Mouse (Mus musculus) left cerebral cortex, adult 2 months (tissue): ENCODE results near the gene Srrt. TPM values are rescaled to one million over a fixed set of nuclear protein-coding genes. Genes with fewer than 3 reads are reported as not detected.
A peak's percentile ranks its signal among the peaks of the same experiment; 100 is the strongest.

ENCODE experiments used
- DNase-seq, 2 experiments: peaks; one replicate each; pipeline ENCODE4 v3.0.0; 2021 to 2022; ENCODE audit warnings: low spot score in 2 of 2, mixed read lengths in 1 of 2; ENCODE audit errors: extremely low spot score in 1 of 2
- H3K27ac ChIP-seq: fragments of 200-600 bp; 2 replicates; pipeline ENCODE4 v1.8.1; 2022
- H3K4me3 ChIP-seq: fragments of 200-600 bp; 2 replicates; pipeline ENCODE4 v1.8.1; 2022
- CTCF ChIP-seq: fragments of 200-600 bp; IDR thresholded peaks from 2 replicates; pipeline ENCODE4 v1.8.1; 2022; ENCODE audit warnings: antibody characterized with exemption, mild to moderate bottlenecking, moderate library complexity
- intact Hi-C: fragments of 180-260 bp; cut with DNase I; formaldehyde crosslinking; loops from one replicate; pipeline ENCODE4 v1.15.1; 2025
- total RNA-seq, 2 experiments: library from RNA; stranded (reverse); gene quantifications; 2 replicates each; pipeline ENCODE4 v1.2.3; 2021

The Srrt gene
- total RNA-seq, 2 experiments from 2014 or later = 202 to 221 TPM

DNA sequence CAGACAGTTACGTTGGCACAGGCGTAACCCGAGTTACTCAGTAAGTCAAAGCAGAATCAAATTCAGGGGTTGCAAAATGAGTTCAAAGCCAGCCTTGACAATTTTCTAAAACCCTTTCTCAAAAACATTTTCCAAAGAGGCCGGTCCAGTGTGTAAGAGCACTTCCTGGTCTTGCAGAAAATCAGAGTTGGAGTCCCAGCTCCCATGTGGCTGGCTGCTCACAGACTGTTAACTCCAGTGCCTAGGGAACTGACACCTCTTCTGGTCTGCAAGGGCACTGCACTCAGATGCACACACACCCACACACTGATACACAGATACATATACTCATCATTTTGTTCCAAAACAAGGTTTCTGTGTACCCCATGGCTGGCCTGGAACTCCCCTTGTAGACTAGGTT is 882 bp upstream of the Srrt start:
- no peak for DNase-seq
- H3K4me3 ChIP-seq = peak overlapping the region; percentile 95
- intact Hi-C loops = loop anchor here (5.0 kb wide), 1 partner anchor 276 kb away; no protein-coding TSS in a partner anchor
- no peak for TF ChIP-seq CTCF
- H3K27ac ChIP-seq = peak overlapping the region; percentile 86

DNA sequence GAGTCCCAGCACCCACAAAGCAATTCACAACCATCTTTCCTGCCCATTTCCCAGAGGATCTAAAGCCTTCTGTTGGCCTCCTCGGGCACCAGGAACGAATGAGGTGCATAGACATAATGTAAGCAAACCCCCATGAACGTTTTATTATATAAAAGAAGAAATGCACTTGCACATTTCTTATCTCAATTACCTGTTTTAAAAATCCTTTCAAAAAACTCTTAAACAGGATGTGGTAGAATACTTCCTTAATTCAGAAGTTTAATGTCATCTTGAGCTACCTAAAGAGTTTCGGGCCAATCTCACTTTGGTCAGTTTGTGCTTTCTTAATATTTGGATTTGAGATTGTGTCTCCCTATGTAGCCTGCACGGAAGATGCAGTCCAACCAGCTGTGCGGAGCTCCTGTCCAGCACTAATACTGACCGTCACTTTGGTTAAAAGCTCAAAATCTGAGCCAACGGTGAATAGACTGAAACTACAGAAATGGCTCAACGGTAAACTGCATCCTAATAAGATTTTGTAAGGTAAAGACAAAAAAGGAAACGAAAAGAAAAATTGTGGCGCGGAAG is 952 bp downstream of the Srrt start:
- H3K4me3 ChIP-seq = peak overlapping the region; percentile 95
- H3K27ac ChIP-seq = peak overlapping the region; percentile 86
- no peak for DNase-seq
- intact Hi-C loops = loop anchor here (1.0 to 5.0 kb wide), 2 partner anchors 196 to 274 kb away; partner anchors contain the start of gene Pop7
- TF ChIP-seq CTCF = no peak

DNA sequence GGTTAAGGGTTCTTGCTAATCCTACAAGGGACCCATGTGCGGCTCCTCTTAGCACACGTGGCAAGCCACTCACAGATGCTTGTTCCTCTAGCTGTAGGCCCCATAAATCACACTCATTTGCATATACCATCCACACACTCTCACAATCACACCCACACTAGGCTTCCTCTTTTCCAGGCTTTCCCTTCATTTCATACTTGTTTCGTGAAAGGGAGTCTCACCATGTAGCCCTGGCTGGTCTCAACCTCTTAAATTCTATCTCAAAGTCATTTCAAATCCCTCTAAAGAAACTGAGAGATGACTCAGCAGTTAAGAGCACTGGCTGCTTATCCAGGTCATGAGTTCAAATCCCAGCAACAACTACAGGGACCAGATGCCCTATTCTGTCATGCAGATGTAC is 1.7 kb downstream of the Srrt start:
- peak overlapping the region; percentile 86; the same call in 1 of the 2 replicates for H3K27ac ChIP-seq
- H3K4me3 ChIP-seq = peak overlapping the region; percentile 95
- TF ChIP-seq CTCF = no peak
- intact Hi-C loops = loop anchor here (5.0 kb wide), 1 partner anchor 274 kb away; no protein-coding TSS in a partner anchor
- DNase-seq = no peak

DNA sequence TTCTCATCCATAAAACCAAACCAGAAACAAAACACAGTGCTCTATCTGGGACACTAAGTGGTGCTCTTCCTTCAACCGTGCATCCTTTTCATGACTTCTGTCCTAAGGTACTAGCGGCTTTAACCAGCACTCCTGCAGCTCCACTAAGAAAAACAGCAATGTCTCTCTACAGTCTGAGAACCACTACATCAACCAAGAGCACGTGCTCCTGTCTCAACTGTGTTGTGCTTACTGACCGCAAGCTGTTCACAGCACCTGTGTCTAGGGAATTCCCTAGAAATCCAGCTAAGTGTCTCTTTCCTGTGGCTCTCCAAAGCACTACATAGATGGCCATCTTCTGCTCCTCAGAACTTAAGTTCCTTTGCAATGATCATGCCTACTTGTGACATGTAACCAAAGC is 2.7 kb downstream of the Srrt start:
- peak overlapping the region; percentile 13; the same call in 1 of the 2 replicates for H3K4me3 ChIP-seq
- no peak for TF ChIP-seq CTCF
- DNase-seq = no peak
- intact Hi-C loops = loop anchor here (5.0 kb wide), 1 partner anchor 273 kb away; no protein-coding TSS in a partner anchor
- peak overlapping the region; percentile 86; the same call in 1 of the 2 replicates for H3K27ac ChIP-seq

DNA sequence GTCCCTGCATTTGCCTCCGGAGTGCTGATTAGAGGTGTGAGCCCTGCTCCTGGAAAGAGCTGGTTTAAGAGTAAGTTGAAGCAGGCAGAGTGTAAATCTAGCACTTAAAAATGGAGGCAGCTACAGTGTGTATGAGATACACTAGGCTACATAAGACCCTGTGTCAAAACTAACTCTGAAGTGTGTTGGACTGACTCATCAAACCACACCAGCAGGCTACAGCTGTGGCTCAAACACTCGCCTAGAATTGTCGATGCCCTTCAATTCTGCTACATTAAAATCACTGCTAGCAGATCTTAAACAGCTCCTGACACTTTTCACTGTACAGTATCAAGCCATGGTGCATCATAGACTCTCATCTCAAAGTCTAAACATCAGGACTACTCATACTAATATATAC is 3.3 kb downstream of the Srrt start:
- Histone ChIP-seq H3K4me3 (no peak overlapping the region), H3K27ac (no peak overlapping the region)
- intact Hi-C loops = no loop called here
- DNase-seq = no peak
- TF ChIP-seq CTCF = no peak

DNA sequence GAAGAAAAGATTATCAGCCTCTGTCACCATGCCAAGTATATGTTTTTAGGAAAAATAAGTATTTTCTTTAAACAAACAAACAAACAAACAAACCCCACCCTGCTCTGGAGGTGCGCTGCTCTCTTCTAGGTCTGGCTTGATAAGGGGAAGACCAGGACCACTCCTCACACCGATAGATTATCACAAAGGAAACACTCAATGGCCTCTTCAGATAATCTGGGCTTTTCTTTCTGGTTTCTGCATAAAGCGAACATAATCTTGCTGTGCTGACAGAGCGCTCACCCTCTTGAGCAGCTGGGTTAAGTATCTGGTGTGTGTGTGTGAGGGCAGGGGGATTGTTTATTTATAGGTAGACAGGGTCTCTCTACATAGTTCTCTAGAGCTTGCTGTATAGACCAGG is 3.9 kb downstream of the Srrt start:
- TF ChIP-seq CTCF = no peak
- no peak overlapping the region for H3K27ac ChIP-seq
- intact Hi-C loops = no loop called here

DNA sequence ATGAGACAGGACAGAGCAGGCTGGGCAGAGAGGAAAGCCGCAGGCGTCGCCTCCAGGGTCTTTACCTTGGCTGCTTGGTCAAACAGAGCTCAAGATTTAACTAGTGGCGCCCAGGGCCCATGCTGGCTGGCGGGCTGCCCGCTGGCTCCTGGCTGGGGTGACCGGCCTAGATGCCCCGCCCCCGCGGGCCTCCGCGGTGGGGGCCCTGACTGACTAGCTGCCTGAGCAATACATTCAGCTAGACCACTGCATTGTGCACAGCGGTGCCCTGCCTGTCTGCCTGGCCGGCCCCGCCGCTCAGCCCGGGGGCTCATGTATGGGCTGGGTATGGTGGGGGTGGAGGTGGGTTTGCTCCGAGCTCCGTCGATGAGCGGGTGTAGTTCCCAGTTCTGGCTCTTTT is 6.2 kb downstream of the Srrt start:
- no peak overlapping the region for H3K27ac ChIP-seq
- TF ChIP-seq CTCF = no peak
- no peak for DNase-seq
- H3K4me3 ChIP-seq = no peak overlapping the region
- intact Hi-C loops = no loop called here

More for the DNA sequence above, 3.9 kb downstream of the Srrt start:
- DNase-seq = no peak
- no peak overlapping the region for H3K4me3 ChIP-seq

DNA sequence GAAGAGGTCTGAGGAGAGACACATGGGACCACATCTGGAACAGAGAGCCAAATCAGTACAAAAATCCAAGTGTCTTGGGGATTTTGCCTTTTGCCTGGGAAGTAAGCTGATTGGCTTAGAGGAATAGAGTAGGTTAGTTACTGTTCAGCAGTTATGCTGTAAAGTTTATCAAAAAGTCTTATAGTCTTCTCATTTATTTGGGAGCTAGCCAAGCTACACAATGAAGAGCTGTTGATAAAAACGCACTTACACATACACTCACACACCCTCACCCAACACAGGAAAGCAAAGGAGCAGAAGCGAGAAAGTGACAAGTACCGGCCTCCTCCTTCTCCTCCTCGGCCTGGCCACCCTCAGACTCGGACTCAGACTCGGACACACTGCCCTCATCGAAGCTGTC is 8.2 kb downstream of the Srrt start:
- no peak overlapping the region for H3K4me3 ChIP-seq
- TF ChIP-seq CTCF = no peak
- no peak overlapping the region for H3K27ac ChIP-seq
- intact Hi-C loops = loop anchor here (5.0 kb wide), 1 partner anchor 228 kb away; no protein-coding TSS in a partner anchor
- no peak for DNase-seq

DNA sequence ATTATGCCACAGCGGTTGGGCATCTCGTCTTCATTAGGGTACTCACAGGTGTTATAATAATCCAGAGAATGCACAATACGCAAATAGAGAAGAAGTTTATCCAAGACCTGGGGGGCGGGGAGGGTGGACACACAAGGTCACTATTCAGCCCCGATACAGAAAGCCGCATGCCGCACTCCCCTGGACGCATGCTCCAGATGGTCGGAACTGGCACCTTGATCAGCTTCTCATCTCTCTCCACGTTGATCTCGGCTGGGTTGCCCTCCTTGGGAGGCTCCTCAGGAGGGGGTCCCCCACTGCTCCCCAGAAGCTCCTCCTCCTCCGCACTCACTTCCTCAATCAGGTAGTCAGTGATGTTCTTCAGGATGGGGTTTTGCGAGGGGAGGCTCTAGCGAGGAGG is 10.3 kb downstream of the Srrt start:
- TF ChIP-seq CTCF = no peak
- intact Hi-C loops = loop anchor here (5.0 kb wide), 1 partner anchor 230 kb away; no protein-coding TSS in a partner anchor
- H3K4me3 ChIP-seq = no peak overlapping the region
- no peak for DNase-seq
- H3K27ac ChIP-seq = no peak overlapping the region

DNA sequence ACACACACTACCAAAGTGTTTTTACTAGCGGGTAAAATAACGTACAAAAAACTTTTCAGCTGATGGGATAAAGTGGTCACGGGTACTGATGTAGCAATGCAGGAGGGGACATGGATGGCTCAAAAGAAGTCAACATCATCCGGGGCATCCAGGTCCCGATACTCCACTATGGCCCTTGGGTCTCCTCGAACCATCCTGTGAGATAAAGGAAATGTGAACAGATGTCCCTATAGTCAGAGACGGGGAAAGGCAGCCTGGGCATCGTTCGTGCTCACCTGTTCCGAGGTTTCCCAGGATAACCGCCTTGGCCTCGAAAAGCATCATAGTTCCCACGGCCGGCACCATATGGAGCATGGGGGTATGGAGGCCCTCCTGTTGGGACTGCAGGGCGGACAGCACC is 11.8 kb downstream of the Srrt start:
- intact Hi-C loops = loop anchor here (5.0 kb wide), 1 partner anchor 232 kb away; no protein-coding TSS in a partner anchor
- no peak overlapping the region for H3K27ac ChIP-seq
- no peak overlapping the region for H3K4me3 ChIP-seq
- no peak for TF ChIP-seq CTCF
- DNase-seq = no peak

DNA sequence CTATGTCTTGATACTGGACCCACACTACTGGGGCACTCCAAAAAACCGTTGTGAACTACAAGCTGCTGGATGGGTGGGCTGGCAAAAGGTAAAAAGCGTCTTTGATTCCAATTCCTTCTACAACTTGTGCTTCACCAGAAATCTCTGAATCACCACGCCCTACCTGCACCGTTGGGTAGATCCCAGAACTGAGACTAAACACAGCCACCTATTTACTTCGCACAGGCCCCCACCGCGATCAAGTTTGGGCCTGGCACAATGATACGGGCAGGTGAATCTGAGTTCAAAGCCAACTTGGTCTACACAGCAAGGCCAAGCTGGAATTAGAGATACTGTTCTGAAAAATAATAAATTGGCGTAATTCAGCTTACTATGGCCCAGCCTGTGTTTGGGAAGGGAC is 12.2 kb downstream of the Srrt start:
- Histone ChIP-seq H3K27ac (no peak overlapping the region; the same call in 1 of the 2 replicates), H3K4me3 (peak overlapping the region; percentile 57)
- intact Hi-C loops = loop anchor here (5.0 kb wide), 1 partner anchor 232 kb away; no protein-coding TSS in a partner anchor
- DNase-seq = no peak
- TF ChIP-seq CTCF = no peak

DNA sequence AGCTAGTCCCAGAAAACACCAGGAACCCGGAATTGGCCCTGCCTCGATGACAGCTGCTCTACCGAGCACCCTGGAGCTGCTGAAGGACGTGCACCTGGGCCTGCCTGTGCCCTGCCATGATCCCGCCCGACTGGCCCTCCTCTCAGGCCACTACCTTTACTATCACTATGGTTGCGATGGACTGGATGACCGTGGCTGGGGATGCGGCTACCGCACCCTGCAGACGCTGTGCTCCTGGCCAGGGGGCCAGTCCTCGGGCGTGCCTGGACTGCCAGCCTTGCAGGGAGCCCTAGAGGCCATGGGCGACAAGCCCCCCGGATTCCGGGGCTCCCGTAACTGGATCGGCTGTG is 12.8 kb downstream of the Srrt start:
- H3K4me3 ChIP-seq = peak overlapping the region; percentile 57
- intact Hi-C loops = loop anchor here (5.0 kb wide), 1 partner anchor 233 kb away; no protein-coding TSS in a partner anchor
- no peak for DNase-seq
- no peak for TF ChIP-seq CTCF
- peak overlapping the region; percentile 79 for H3K27ac ChIP-seq
